ENCODE assay signal across 8 mouse cellular contexts in genomic region chr2:35692272-35692900, GRCm38 (mm10).
DNase-seq lines count a peak whose midpoint lies in the region; ATAC-seq and TF ChIP-seq lines count a peak whose summit lies in the region.

No protein-coding gene starts in this region.

- H3K27ac ChIP-seq in cerebellum, adult 2 months (ENCODE audit: insufficient read depth, low read length): peak overlapping the region; percentile 43
- no peak overlapping the region for H3K27ac ChIP-seq in limb, embryonic 14.5 days (replicated peaks; ENCODE audit: low read depth, low read length)
- H3K27ac ChIP-seq in stomach, embryonic 15.5 days: peak overlapping the region; percentile 91
- no peak overlapping the region for H3K27ac ChIP-seq in midbrain, embryonic 15.5 days

- no peak for ATAC-seq in limb, embryonic 14.5 days (ENCODE audit: low FRiP score, low read depth)
- no peak for ATAC-seq in stomach, embryonic 15.5 days (ENCODE audit: insufficient read depth, low FRiP score, low read depth)
- ATAC-seq in midbrain, embryonic 15.5 days (replicated peaks): no peak

- peaks cover 86% of the 10 kb centered on the region for H3K4me1 ChIP-seq in cerebellum, adult 2 months (ENCODE audit: control insufficient read depth, insufficient read depth, low read length)
- H3K4me1 ChIP-seq in lung, adult 2 months (ENCODE audit: control insufficient read depth, insufficient read depth, low read length): peaks cover 69% of the 10 kb centered on the region
- H3K4me1 ChIP-seq in limb, embryonic 14.5 days (ENCODE audit: control insufficient read depth, insufficient read depth, low read length): peaks cover 83% of the 10 kb centered on the region
- H3K4me1 ChIP-seq in stomach, embryonic 15.5 days: peaks cover 97% of the 10 kb centered on the region
- peaks cover 88% of the 10 kb centered on the region for H3K4me1 ChIP-seq in midbrain, embryonic 15.5 days

- 0 out of 2 replicates have a peak overlapping the region, but pooled peaks have one; percentile 32 for H3K9ac ChIP-seq in limb, embryonic 14.5 days (ENCODE audit: low read depth, low read length, severe bottlenecking)
- peak overlapping the region; percentile 4; the same call in 1 of the 2 replicates for H3K9ac ChIP-seq in stomach, embryonic 15.5 days
- H3K9ac ChIP-seq in midbrain, embryonic 15.5 days: no peak overlapping the region

- no peaks in the 10 kb centered on the region for H3K9me3 ChIP-seq in limb, embryonic 14.5 days (ENCODE audit: control insufficient read depth, low read length)
- no peaks in the 10 kb centered on the region for H3K9me3 ChIP-seq in stomach, embryonic 15.5 days
- no peaks in the 10 kb centered on the region for H3K9me3 ChIP-seq in midbrain, embryonic 15.5 days

- TF ChIP-seq CTCF in cerebellum, adult 2 months (IDR thresholded peaks at IDR 0.05; ENCODE audit: borderline replicate concordance, insufficient read depth, low read depth, low read length): no peak
- TF ChIP-seq CTCF in lung, adult 2 months (IDR thresholded peaks at IDR 0.05; ENCODE audit: insufficient read depth, low read length): no peak

- no peaks in the 10 kb centered on the region for H3K27me3 ChIP-seq in cerebellum, adult 2 months (ENCODE audit: control insufficient read depth, insufficient read depth, low read length)
- no peaks in the 10 kb centered on the region for H3K27me3 ChIP-seq in limb, embryonic 14.5 days (ENCODE audit: control insufficient read depth, insufficient read depth, low read length)
- H3K27me3 ChIP-seq in stomach, embryonic 15.5 days (replicated peaks): no peaks in the 10 kb centered on the region
- no peaks in the 10 kb centered on the region for H3K27me3 ChIP-seq in midbrain, embryonic 15.5 days (replicated peaks)

- H3K36me3 ChIP-seq in limb, embryonic 14.5 days (ENCODE audit: control insufficient read depth, insufficient read depth, low read length): peaks cover 4% of the 10 kb centered on the region; the same call in 1 of the 2 replicates
- no peaks in the 10 kb centered on the region for H3K36me3 ChIP-seq in stomach, embryonic 15.5 days
- no peaks in the 10 kb centered on the region for H3K36me3 ChIP-seq in midbrain, embryonic 15.5 days (replicated peaks)

- no peak for TF ChIP-seq POLR2A in cerebellum, adult 2 months (IDR thresholded peaks at IDR 0.05; ENCODE audit: borderline replicate concordance, insufficient read depth, low read length)
- TF ChIP-seq POLR2A in lung, adult 2 months (IDR thresholded peaks at IDR 0.05; ENCODE audit: borderline replicate concordance, extremely low read depth, low read depth, low read length): 0 out of 2 replicates have a peak, but pooled peaks have one; percentile 4
- TF ChIP-seq POLR2A in limb, embryonic 14.5 days (IDR thresholded peaks at IDR 0.05; ENCODE audit: borderline replicate concordance, extremely low read depth, insufficient read depth, insufficient read length): no peak

- H3K4me2 ChIP-seq in limb, embryonic 14.5 days (replicated peaks; ENCODE audit: low read depth, low read length, severe bottlenecking): no peak overlapping the region
- peak overlapping the region; percentile 44 for H3K4me2 ChIP-seq in stomach, embryonic 15.5 days
- no peak overlapping the region for H3K4me2 ChIP-seq in midbrain, embryonic 15.5 days

- 42% methylated on average over 11 of the region's 11 CpGs for WGBS in cerebellum, adult 2 months
- 61% methylated on average over 11 of the region's 11 CpGs for WGBS in lung, adult 2 months
- WGBS in limb, embryonic 14.5 days: 77% methylated on average over 11 of the region's 11 CpGs
- WGBS in stomach, embryonic 15.5 days: 72% methylated on average over 11 of the region's 11 CpGs
- WGBS in midbrain, embryonic 15.5 days: 88% methylated on average over 11 of the region's 11 CpGs

- no peak for DNase-seq in cerebellum, adult 2 months
- DNase-seq in cerebellum, postnatal 10 days: no peak
- DNase-seq in lung, adult 2 months: peak; percentile 55
- no peak for DNase-seq in lung, postnatal 14 days
- DNase-seq in limb, embryonic 14.5 days (ENCODE audit: low spot score): no peak
- no peak for DNase-seq in adrenal gland, postnatal 25 days

- H3K4me3 ChIP-seq in cerebellum, adult 2 months (replicated peaks; ENCODE audit: insufficient read depth, low read depth, low read length): no peak overlapping the region
- H3K4me3 ChIP-seq in lung, adult 2 months (replicated peaks; ENCODE audit: extremely low read depth, low read depth, low read length): peak overlapping the region; percentile 57
- H3K4me3 ChIP-seq in limb, embryonic 14.5 days (replicated peaks; ENCODE audit: low read length): no peak overlapping the region
- peak overlapping the region; percentile 16; the same call in 1 of the 2 replicates for H3K4me3 ChIP-seq in stomach, embryonic 15.5 days (replicated peaks)
- H3K4me3 ChIP-seq in midbrain, embryonic 15.5 days: no peak overlapping the region

Comparison
In these comparisons a context has a peak if more than half of its experiments do, and no peak if none do; other contexts are left out.
1. H3K27ac ChIP-seq: peak in cerebellum, adult 2 months (single experiment) and stomach, embryonic 15.5 days (single experiment); none in limb, embryonic 14.5 days (single experiment) and midbrain, embryonic 15.5 days (single experiment).
2. H3K4me3 ChIP-seq: peak in lung, adult 2 months (single experiment) and stomach, embryonic 15.5 days (single experiment); none in cerebellum, adult 2 months (single experiment), limb, embryonic 14.5 days (single experiment) and midbrain, embryonic 15.5 days (single experiment).